Mouse (Mus musculus) brain, embryonic 14.5 days (tissue): ENCODE data around the gene Comt.
A peak's percentile ranks its signal among the peaks of the same experiment; 100 is the strongest.

Experiments
- CTCF ChIP-seq: fragments of 200-500 bp; IDR thresholded peaks from 2 replicates; pipeline ENCODE4 v1.5.1; 2012; ENCODE audit warnings: inconsistent platforms, mild to moderate bottlenecking, moderate library complexity, borderline replicate concordance; ENCODE audit not compliant: insufficient read depth, insufficient read length; ENCODE audit errors: extremely low read depth
- POLR2A ChIP-seq: fragments of 200-500 bp; IDR thresholded peaks from 2 replicates; pipeline ENCODE4 v1.6.1; 2012; ENCODE audit warnings: mild to moderate bottlenecking, inconsistent platforms, borderline replicate concordance; ENCODE audit not compliant: poor library complexity, insufficient read depth, insufficient read length, severe bottlenecking; ENCODE audit errors: extremely low read depth

GRCm38 (mm10) chr16:18443385-18443841, 16.8 kb upstream of the Comt start:
- TF ChIP-seq CTCF = peak; percentile 99
- no peak for TF ChIP-seq POLR2A
